Mouse (Mus musculus) midbrain, postnatal 0 days (tissue): ENCODE measurements around the gene Fam71e1. TPM values are rescaled to one million over a fixed set of nuclear protein-coding genes. Genes with fewer than 3 reads are reported as not detected.

ENCODE experiments used
- ATAC-seq: fragments of 200-750 bp; cut with Nextera tagmentation; 2 replicates; pipeline ENCODE4 v1.8.0; 2017; ENCODE audit warnings: moderate number of reproducible peaks, mild to moderate bottlenecking, moderate TSS enrichment, moderate library complexity; ENCODE audit not compliant: low FRiP score
- DNase-seq: peaks from one replicate; pipeline ENCODE4 v3.0.0-alpha.2; 2015; ENCODE audit warnings: low spot score
- H3K27ac ChIP-seq: fragments of 300-500 bp; sonication (generic); 2 replicates; pipeline ENCODE4 v1.5.1; 2014; ENCODE audit warnings: low read depth, mild to moderate bottlenecking, low read length, mixed read lengths
- H3K27me3 ChIP-seq: fragments of 300-500 bp; sonication (generic); 2 replicates; pipeline ENCODE4 v1.6.1; 2014; ENCODE audit warnings: low read length, control low read depth, mixed read lengths; ENCODE audit not compliant: insufficient read depth
- H3K36me3 ChIP-seq: fragments of 300-500 bp; sonication (generic); 2 replicates; pipeline ENCODE4 v1.6.1; 2014; ENCODE audit warnings: low read length, control low read depth, mixed read lengths; ENCODE audit not compliant: insufficient read depth
- H3K4me1 ChIP-seq: fragments of 300-500 bp; sonication (generic); 2 replicates; pipeline ENCODE4 v1.6.1; 2014; ENCODE audit warnings: mild to moderate bottlenecking, control low read depth, antibody characterized with exemption, low read length, mixed read lengths; ENCODE audit not compliant: insufficient read depth
- H3K4me2 ChIP-seq: fragments of 300-500 bp; sonication (generic); 2 replicates; pipeline ENCODE4 v1.6.1; 2014; ENCODE audit warnings: low read depth, mild to moderate bottlenecking, low read length, mixed read lengths; ENCODE audit not compliant: poor library complexity, severe bottlenecking
- H3K4me3 ChIP-seq: fragments of 300-500 bp; sonication (generic); 2 replicates; pipeline ENCODE4 v1.5.1; 2014; ENCODE audit warnings: low read depth, mild to moderate bottlenecking, low read length, moderate library complexity
- H3K9ac ChIP-seq: fragments of 300-500 bp; sonication (generic); replicated peaks from 2 replicates; pipeline ENCODE4 v1.6.1; 2014; ENCODE audit warnings: mild to moderate bottlenecking, low read length, moderate library complexity, mixed read lengths; ENCODE audit not compliant: poor library complexity, severe bottlenecking
- H3K9me3 ChIP-seq: fragments of 300-500 bp; sonication (generic); 2 replicates; pipeline ENCODE4 v1.6.1; 2016; ENCODE audit warnings: low read length, control low read depth
- CTCF ChIP-seq: IDR thresholded peaks from 2 replicates; pipeline ENCODE4 v1.5.1; 2016; ENCODE audit warnings: antibody characterized with exemption, mild to moderate bottlenecking
- WGBS: fragments of 180-500 bp; shearing (Covaris S2); extraction: QIAGEN DNeasy Blood & Tissue Kit; methylation state at CpG from one replicate; pipeline ENCODE4 v1.1.7; 2014; 5-methylcytosine and 5-hydroxymethylcytosine counted together
- polyA plus RNA-seq: library from polyadenylated mRNA; unstranded; fragments of >200 nt; fragmentation: Nextera tagmentation; extraction: Ambion mirVana; gene quantifications from 2 replicates; pipeline ENCODE4 v1.2.1, GENCODE M21; 2015
- total RNA-seq: library from RNA; depleted of rRNA; stranded (reverse); fragments of >200 nt; gene quantifications from 2 replicates; pipeline ENCODE4 v1.2.3, GENCODE M21; 2014

Gene Fam71e1
- total and polyA plus RNA-seq, 2 experiments from 2014 or later, result 18.5 to 27.7 TPM

DNA sequence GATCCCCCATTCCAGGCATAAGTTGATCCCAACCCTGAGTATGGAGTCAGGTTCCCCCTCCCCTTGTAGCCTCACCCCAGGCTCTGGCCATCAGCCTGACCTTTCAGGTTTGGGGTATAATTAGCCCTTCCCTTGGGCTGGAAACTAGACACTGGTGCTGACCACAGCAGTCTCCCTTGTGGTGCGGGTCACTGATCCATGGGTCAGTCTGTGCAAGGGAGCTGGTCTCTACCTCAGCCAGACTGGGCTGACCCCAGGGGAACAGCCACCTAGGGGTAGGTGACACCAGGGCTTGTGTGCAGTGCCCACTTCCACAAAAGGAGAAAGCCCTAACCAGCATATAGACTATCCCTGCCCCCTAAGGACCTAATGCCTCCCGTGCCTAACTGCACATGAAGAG is 26.7 kb downstream of the Fam71e1 start:
- no peak overlapping the region for H3K9ac ChIP-seq
- TF ChIP-seq CTCF, result no peak
- ATAC-seq (no peak), DNase-seq (no peak)
- H3K27me3 ChIP-seq, result 0 out of 2 replicates have a peak, but pooled peaks cover 13% of the 10 kb centered on the region
- H3K27ac ChIP-seq, result no peak overlapping the region
- H3K9me3 ChIP-seq, result no peaks in the 10 kb centered on the region
- H3K36me3 ChIP-seq, result no peaks in the 10 kb centered on the region
- no peak overlapping the region for H3K4me2 ChIP-seq
- H3K4me3 ChIP-seq, result no peak overlapping the region
- WGBS, result 91% methylated on average over 2 of the region's 2 CpGs
- H3K4me1 ChIP-seq, result peaks cover 4% of the 10 kb centered on the region; the same call in 1 of the 2 replicates

DNA sequence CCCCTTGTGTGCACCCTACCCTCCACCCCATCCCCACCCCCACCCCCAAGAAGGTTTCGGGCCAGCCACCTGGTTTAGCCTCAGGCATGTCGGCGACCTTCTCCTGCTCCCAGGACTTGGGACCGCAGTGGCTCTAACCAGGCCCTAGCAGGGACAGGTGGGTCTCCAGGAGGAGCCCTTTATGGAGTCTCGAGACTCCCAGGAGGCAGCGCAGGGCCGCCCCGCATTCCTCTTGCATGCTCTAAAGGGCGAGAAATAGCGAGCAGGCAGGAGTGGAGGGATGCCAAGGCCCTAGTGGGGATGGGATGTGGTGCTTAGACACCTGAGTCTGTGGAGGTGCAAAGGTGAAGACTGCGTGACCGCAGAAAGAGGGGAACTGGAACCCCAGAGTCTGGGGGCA is 28.1 kb downstream of the Fam71e1 start, which contains the start of gene Mybpc2:
Mybpc2 (minus strand) TSS at position 155 of the 400 bp plus-strand sequence.
- Histone ChIP-seq H3K4me3 (no peak within 1 kb of the TSS), H3K9me3 (no peaks in the 10 kb centered on the region), H3K4me1 (peaks cover 4% of the 10 kb centered on the region; the same call in 1 of the 2 replicates), H3K27me3 (0 out of 2 replicates have a peak, but pooled peaks cover 13% of the 10 kb centered on the region), H3K36me3 (no peaks in the 10 kb centered on the region), H3K9ac (no peak within 1 kb of the TSS), H3K27ac (no peak within 1 kb of the TSS), H3K4me2 (peak within 1 kb of the TSS; percentile 20; the same call in 1 of the 2 replicates)
- no peak for ATAC-seq
- no peak for DNase-seq
- WGBS, result 45% methylated on average over 12 of the region's 12 CpGs
- TF ChIP-seq CTCF, result no peak

DNA sequence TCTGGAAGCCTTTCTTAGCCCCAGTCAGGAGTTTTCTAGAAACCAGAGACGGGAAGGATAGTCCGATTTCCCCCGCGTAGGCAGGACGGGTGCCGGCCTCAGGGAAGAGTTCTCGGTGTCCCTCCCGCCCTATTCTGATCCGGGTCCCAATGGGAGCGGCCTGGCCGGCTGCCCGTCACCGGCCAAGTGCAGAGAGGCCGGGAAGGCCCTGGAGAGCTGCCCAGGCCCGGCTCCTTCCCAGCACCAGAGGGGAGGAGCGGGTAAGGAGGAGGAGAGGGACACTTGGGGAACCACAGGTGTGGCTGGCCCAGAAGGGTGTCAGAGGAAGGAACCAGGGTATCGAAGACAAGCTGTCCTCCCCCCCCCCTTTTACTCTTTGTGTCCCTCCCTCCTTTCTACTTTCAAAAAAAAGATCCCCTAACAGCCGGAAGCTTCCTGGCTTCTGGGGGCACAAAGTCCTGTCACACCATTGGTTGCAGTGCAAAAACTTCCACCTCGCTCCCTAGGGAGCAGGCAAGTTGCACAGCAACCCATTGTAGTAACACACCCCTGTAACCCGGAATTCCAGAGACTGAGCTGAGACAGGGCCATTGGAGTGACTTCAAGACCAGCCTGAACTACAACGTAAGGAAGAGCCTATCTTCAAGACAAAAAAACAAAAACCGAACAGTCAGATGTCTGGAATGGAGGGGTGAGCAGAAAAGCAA is 28.9 kb downstream of the Fam71e1 start:
- no peak for ATAC-seq
- H3K36me3 ChIP-seq, result no peaks in the 10 kb centered on the region
- no peak for TF ChIP-seq CTCF
- H3K9me3 ChIP-seq, result no peaks in the 10 kb centered on the region
- H3K27me3 ChIP-seq, result 0 out of 2 replicates have a peak, but pooled peaks cover 13% of the 10 kb centered on the region
- WGBS, result 11% methylated on average over 22 of the region's 22 CpGs
- peak; percentile 53 for DNase-seq
- H3K4me2 ChIP-seq, result peak overlapping the region; percentile 20; the same call in 1 of the 2 replicates
- H3K4me1 ChIP-seq, result peaks cover 4% of the 10 kb centered on the region; the same call in 1 of the 2 replicates
- no peak overlapping the region for H3K27ac ChIP-seq
- H3K4me3 ChIP-seq, result no peak overlapping the region
- H3K9ac ChIP-seq, result no peak overlapping the region

DNA sequence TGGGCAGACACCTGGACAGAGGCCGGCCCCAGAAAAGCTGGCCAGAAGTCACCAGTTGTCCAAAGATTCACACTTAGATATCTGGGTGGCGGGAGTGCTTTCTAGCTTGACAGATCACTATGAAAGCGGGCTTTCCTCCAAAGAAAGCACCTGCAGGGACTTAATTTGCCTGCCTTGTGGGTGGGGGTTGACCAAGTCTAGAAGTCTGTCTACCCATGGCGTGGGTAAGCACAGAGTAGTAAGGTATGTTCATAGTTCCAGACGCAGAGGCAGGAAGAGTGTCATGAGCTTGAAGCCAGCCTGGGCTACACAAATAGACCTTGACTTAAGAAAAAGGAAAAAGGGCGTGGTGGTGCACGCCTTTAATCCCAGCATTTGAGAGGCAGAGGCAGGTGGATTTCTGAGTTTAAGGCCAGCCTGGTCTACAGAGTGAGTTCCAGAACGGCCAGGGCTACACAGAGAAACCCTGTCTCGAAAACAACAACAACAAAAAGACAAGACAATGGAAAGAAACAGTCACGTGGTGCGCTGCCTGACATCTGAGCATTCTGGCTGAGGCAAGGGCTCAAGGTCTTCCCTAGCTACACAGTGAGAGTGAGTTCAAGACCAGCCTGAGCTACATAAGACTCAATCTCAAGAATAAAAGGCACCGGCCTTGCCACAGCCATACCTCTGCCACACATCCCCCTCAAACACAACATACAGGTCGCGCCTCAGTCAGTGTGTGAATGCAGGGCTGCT is 30.2 kb downstream of the Fam71e1 start:
- Histone ChIP-seq H3K4me1 (peaks cover 2% of the 10 kb centered on the region; the same call in 1 of the 2 replicates), H3K9me3 (no peaks in the 10 kb centered on the region), H3K27ac (no peak overlapping the region), H3K27me3 (0 out of 2 replicates have a peak, but pooled peaks cover 13% of the 10 kb centered on the region), H3K9ac (no peak overlapping the region), H3K4me3 (no peak overlapping the region), H3K36me3 (no peaks in the 10 kb centered on the region), H3K4me2 (no peak overlapping the region)
- WGBS, result 87% methylated on average over 14 of the region's 14 CpGs
- ATAC-seq (no peak), DNase-seq (no peak)
- no peak for TF ChIP-seq CTCF

DNA sequence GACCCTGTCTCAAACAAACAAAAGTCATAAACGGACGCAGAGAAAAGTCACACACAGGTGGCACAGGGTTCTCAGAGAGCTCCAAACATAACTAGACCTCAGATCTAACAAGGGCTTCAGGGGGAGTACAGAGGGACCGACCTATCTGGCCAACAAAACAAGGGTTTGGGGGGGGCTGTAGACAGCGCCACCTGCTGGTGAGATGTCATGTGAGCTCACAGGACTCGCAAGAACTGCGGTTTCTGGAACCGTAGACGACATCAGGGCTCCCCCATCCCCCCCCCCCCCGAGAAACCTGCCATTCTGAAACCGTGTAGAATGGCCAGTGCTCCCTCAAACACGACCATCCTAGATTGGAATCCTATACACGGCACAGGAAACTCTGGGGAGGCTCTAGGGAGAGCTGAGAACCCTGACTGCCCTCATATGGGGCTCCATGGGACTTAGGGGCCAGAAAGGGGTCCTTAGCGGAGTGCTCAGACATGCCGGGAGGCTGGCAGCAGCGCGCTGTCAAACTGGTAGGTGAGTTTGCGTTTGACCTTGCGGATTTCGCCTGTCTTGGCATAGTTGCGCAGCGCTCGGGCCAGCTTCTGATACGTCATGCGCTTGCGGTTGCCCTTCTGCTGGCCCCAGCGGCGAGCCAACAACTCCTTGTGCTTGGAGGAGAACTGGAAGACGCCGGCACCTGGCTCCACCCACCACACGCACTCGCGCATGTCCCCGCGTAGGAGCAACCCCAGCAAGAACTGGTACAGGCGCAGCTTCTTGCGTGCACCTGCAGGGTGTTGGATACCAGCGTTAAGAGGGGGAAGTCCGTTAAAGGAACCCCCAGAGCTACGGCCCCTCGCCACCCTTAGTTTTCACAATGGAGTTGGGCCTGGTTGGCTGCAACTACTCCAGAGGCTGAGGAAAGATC is 31.4 kb downstream of the Fam71e1 start:
- peak; percentile 86 for TF ChIP-seq CTCF
- H3K9me3 ChIP-seq, result no peaks in the 10 kb centered on the region
- H3K27me3 ChIP-seq, result 0 out of 2 replicates have a peak, but pooled peaks cover 4% of the 10 kb centered on the region
- ATAC-seq (peak; percentile 32; the same call in 1 of the 2 replicates), DNase-seq (peak; percentile 74)
- no peaks in the 10 kb centered on the region for H3K4me1 ChIP-seq
- peak overlapping the region; percentile 68 for H3K4me2 ChIP-seq
- H3K36me3 ChIP-seq, result no peaks in the 10 kb centered on the region
- H3K9ac ChIP-seq, result peak overlapping the region; percentile 58
- peak overlapping the region; percentile 34 for H3K4me3 ChIP-seq
- WGBS, result 7% methylated on average over 38 of the region's 40 CpGs
- no peak overlapping the region for H3K27ac ChIP-seq
